Mouse (Mus musculus) embryonic facial prominence, embryonic 15.5 days (tissue): Measurements from ENCODE around the gene Rad50. TPM values are rescaled to one million over a fixed set of nuclear protein-coding genes. Genes with fewer than 3 reads are reported as not detected.

Experiments used
- ATAC-seq: fragments of 200-750 bp; cut with Nextera tagmentation; 2 replicates; pipeline ENCODE4 v1.8.0; 2017; ENCODE audit warnings: low read depth, moderate TSS enrichment; ENCODE audit not compliant: insufficient number of reproducible peaks, low FRiP score, low TSS enrichment
- H3K27ac ChIP-seq: fragments of 300-500 bp; sonication (generic); replicated peaks from 2 replicates; pipeline ENCODE4 v1.5.1; 2015; ENCODE audit warnings: mild to moderate bottlenecking, inconsistent platforms
- H3K27me3 ChIP-seq: fragments of 300-500 bp; sonication (generic); 2 replicates; pipeline ENCODE4 v1.6.1; 2015; ENCODE audit warnings: inconsistent platforms
- H3K36me3 ChIP-seq: fragments of 300-500 bp; sonication (generic); 2 replicates; pipeline ENCODE4 v1.6.1; 2015; ENCODE audit warnings: mild to moderate bottlenecking, inconsistent platforms
- H3K4me1 ChIP-seq: fragments of 300-500 bp; sonication (generic); 2 replicates; pipeline ENCODE4 v1.6.1; 2015; ENCODE audit warnings: inconsistent platforms
- H3K4me2 ChIP-seq: fragments of 300-500 bp; sonication (generic); replicated peaks from 2 replicates; pipeline ENCODE4 v1.6.1; 2015; ENCODE audit warnings: mild to moderate bottlenecking, inconsistent platforms
- H3K4me3 ChIP-seq: fragments of 300-500 bp; sonication (generic); replicated peaks from 2 replicates; pipeline ENCODE4 v1.5.1; 2015; ENCODE audit warnings: mild to moderate bottlenecking, inconsistent platforms
- H3K9ac ChIP-seq: fragments of 300-500 bp; sonication (generic); 2 replicates; pipeline ENCODE4 v1.6.1; 2015; ENCODE audit warnings: inconsistent platforms
- H3K9me3 ChIP-seq: fragments of 300-500 bp; sonication (generic); replicated peaks from 2 replicates; pipeline ENCODE4 v1.6.1; 2016; ENCODE audit warnings: inconsistent platforms
- WGBS: fragments of 180-500 bp; shearing (Covaris S2); methylation state at CpG from one replicate; pipeline ENCODE4 v1.1.7; 2015; 5-methylcytosine and 5-hydroxymethylcytosine counted together
- polyA plus RNA-seq: library from polyadenylated mRNA; unstranded; fragments of >200 nt; fragmentation: Nextera tagmentation; extraction: Ambion mirVana; gene quantifications from 2 replicates; pipeline ENCODE4 v1.2.1, GENCODE M21; 2015

Gene Rad50
- polyA plus RNA-seq, 1 experiment from 2014 or later = 28.8 TPM

DNA sequence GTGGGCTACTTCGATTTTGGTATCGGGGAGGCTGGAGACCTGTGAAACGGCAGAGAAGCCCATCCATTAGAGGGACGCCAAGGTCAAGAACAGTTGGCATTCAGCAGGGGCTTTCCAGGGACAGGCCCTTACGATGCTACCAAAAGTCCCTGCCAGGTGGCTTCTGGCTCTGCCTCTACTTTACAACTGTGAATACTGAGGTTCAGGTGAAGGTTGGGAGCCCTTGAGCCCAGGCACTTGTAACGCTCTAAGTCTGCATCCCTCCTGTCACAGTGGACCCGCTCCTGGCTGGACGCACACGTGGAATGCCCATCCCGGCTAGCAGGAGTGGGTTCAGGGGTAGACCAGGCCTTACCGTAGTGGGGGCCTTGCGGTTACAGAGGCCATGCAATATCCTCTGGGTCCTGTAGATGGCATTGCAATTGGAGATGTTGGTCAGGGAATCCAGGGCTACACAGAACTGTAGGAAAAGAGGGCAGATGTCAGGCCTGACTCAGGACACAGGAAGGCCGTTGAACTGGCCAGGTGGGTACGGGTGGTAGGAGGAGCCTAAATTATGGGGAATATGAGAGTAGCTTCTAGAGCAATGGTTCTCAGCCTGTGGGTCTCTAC lies 74.9 kb downstream of the Rad50 start:
- H3K4me2 ChIP-seq = no peak overlapping the region
- peaks cover 15% of the 10 kb centered on the region for H3K4me1 ChIP-seq
- WGBS = 73% methylated on average over 14 of the region's 14 CpGs
- no peak overlapping the region for H3K4me3 ChIP-seq
- no peaks in the 10 kb centered on the region for H3K9me3 ChIP-seq
- H3K27ac ChIP-seq = no peak overlapping the region
- H3K36me3 ChIP-seq = no peaks in the 10 kb centered on the region
- H3K27me3 ChIP-seq = peaks cover 4% of the 10 kb centered on the region
- ATAC-seq = no peak
- no peak overlapping the region for H3K9ac ChIP-seq

DNA sequence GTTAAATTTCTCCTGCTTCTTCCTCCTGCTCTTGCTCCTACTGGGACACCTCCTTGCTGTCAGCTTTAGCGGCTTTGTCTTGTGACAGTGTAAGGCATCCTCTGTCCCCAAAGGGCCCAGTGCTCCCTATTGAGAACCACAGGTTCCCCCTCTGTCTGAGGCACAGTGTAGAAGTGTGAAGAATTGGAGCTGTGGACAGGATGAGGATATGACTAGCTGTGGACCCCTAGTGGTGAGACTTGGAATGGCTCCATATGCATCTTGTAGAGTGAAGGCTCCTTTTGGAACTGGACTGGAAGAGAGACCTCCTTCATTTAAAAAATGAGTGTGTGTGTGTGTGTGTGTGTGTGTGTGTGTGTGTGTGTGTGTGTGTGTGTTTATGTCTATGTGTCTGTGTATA lies 79.3 kb downstream of the Rad50 start:
- no peaks in the 10 kb centered on the region for H3K4me1 ChIP-seq
- H3K27ac ChIP-seq = no peak overlapping the region
- no peak overlapping the region for H3K9ac ChIP-seq
- H3K4me3 ChIP-seq = no peak overlapping the region
- 7% methylated on average over 1 of the region's 1 CpGs for WGBS
- no peak for ATAC-seq
- H3K4me2 ChIP-seq = no peak overlapping the region
- no peaks in the 10 kb centered on the region for H3K36me3 ChIP-seq
- no peaks in the 10 kb centered on the region for H3K27me3 ChIP-seq
- H3K9me3 ChIP-seq = no peaks in the 10 kb centered on the region

GRCm38 (mm10) chr11:53626802-53627373 lies 80.2 kb downstream of the Rad50 start:
- no peak overlapping the region for H3K4me3 ChIP-seq
- no peaks in the 10 kb centered on the region for H3K36me3 ChIP-seq
- H3K4me1 ChIP-seq = no peaks in the 10 kb centered on the region
- no peak overlapping the region for H3K4me2 ChIP-seq
- no peaks in the 10 kb centered on the region for H3K27me3 ChIP-seq
- H3K27ac ChIP-seq = no peak overlapping the region
- H3K9me3 ChIP-seq = no peaks in the 10 kb centered on the region
- 64% methylated on average over 17 of the region's 17 CpGs for WGBS
- no peak overlapping the region for H3K9ac ChIP-seq
- ATAC-seq = no peak

GRCm38 (mm10) chr11:53624124-53624523 lies 83.0 kb downstream of the Rad50 start:
- H3K9ac ChIP-seq = no peak overlapping the region
- H3K27ac ChIP-seq = no peak overlapping the region
- H3K27me3 ChIP-seq = no peaks in the 10 kb centered on the region
- ATAC-seq = no peak
- no peaks in the 10 kb centered on the region for H3K36me3 ChIP-seq
- H3K4me1 ChIP-seq = no peaks in the 10 kb centered on the region
- 93% methylated on average over 2 of the region's 2 CpGs for WGBS
- no peak overlapping the region for H3K4me2 ChIP-seq
- no peak overlapping the region for H3K4me3 ChIP-seq
- H3K9me3 ChIP-seq = no peaks in the 10 kb centered on the region

GRCm38 (mm10) chr11:53623573-53623972 lies 83.5 kb downstream of the Rad50 start:
- no peaks in the 10 kb centered on the region for H3K9me3 ChIP-seq
- no peak overlapping the region for H3K4me2 ChIP-seq
- no peak overlapping the region for H3K4me3 ChIP-seq
- H3K4me1 ChIP-seq = no peaks in the 10 kb centered on the region
- no peaks in the 10 kb centered on the region for H3K27me3 ChIP-seq
- WGBS = 93% methylated on average over 9 of the region's 9 CpGs
- no peak overlapping the region for H3K9ac ChIP-seq
- H3K36me3 ChIP-seq = no peaks in the 10 kb centered on the region
- ATAC-seq = no peak
- H3K27ac ChIP-seq = no peak overlapping the region

GRCm38 (mm10) chr11:53622440-53622806 lies 84.7 kb downstream of the Rad50 start:
- no peaks in the 10 kb centered on the region for H3K4me1 ChIP-seq
- no peaks in the 10 kb centered on the region for H3K27me3 ChIP-seq
- ATAC-seq = no peak
- H3K4me2 ChIP-seq = no peak overlapping the region
- H3K9me3 ChIP-seq = no peaks in the 10 kb centered on the region
- H3K36me3 ChIP-seq = no peaks in the 10 kb centered on the region
- 76% methylated on average over 6 of the region's 6 CpGs for WGBS
- no peak overlapping the region for H3K27ac ChIP-seq
- no peak overlapping the region for H3K9ac ChIP-seq
- H3K4me3 ChIP-seq = no peak overlapping the region

DNA sequence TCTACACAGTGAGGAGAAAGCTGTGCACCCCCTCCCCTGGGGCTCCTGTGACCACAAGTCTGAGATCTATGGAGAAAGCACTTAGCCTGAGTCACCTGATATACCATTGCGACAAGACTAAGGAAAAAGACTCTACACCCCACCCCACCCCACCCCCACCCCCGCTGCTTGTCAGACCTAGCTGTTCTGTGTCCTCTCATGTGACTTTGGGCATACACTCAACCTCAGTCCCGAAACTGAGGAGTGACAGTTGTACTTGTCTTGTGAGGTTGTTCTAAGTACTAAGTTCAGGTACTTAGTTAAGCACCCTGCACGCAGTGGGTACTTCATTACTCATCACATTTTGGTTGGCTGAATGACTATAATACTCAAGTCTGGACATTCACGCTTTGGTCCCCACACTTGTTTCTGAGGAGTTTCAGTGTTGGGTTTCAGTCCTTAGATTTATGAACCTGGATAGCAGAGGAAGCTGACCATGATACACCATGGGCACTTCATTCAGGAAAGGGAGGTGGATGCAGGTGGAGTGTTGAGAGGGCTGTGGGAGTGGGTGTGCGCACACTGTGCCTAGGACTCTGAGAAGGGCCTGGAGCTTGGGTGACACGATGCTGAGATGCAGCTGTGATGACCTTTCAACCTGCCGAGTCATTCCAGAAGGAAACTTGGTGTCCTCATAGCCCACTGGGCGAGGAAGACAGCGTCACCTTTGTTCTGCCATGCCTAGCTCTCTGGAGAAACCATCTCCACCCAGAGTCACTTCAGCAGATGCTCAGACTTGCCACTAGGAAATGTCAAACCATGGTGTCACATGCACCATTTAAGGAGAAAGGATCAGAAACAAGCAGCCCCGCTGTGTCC lies 85.3 kb downstream of the Rad50 start:
- no peaks in the 10 kb centered on the region for H3K9me3 ChIP-seq
- no peak for ATAC-seq
- no peak overlapping the region for H3K4me2 ChIP-seq
- no peaks in the 10 kb centered on the region for H3K4me1 ChIP-seq
- no peak overlapping the region for H3K27ac ChIP-seq
- WGBS = 78% methylated on average over 11 of the region's 11 CpGs
- no peak overlapping the region for H3K4me3 ChIP-seq
- no peak overlapping the region for H3K9ac ChIP-seq
- no peaks in the 10 kb centered on the region for H3K27me3 ChIP-seq
- no peaks in the 10 kb centered on the region for H3K36me3 ChIP-seq

- WGBS = 86% methylated on average over 4 of the region's 4 CpGs
- Histone ChIP-seq H3K27ac (no peak overlapping the region), H3K4me3 (no peak overlapping the region), H3K9me3 (no peaks in the 10 kb centered on the region), H3K4me2 (no peak overlapping the region), H3K36me3 (no peaks in the 10 kb centered on the region), H3K9ac (no peak overlapping the region), H3K27me3 (no peaks in the 10 kb centered on the region), H3K4me1 (no peaks in the 10 kb centered on the region)
- ATAC-seq = no peak
These were observed 87.0 kb downstream of the Rad50 start for GRCm38 (mm10) chr11:53620094-53620493.

DNA sequence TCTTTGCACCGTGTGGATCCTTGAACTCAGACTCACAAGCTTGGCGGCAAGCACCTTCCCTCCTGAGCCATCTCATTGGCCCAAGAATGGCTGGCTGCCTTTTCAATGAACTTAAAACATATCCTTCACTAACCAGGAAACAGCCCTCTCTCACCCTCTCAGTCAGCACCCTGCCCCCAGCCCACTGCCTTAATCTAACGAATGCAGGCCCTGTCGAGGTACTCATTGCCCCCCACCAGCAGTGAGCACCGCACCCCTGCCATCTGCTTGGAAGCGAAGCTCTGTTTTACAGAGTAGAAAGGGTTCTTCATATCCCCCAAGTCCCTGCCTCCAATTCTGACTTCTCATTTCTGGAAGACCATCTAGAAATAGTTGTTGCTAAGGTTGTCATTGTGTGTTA lies 87.7 kb downstream of the Rad50 start:
- H3K9ac ChIP-seq = no peak overlapping the region
- no peak overlapping the region for H3K4me2 ChIP-seq
- no peaks in the 10 kb centered on the region for H3K9me3 ChIP-seq
- no peaks in the 10 kb centered on the region for H3K4me1 ChIP-seq
- H3K27me3 ChIP-seq = no peaks in the 10 kb centered on the region
- no peak overlapping the region for H3K27ac ChIP-seq
- 65% methylated on average over 6 of the region's 6 CpGs for WGBS
- H3K36me3 ChIP-seq = no peaks in the 10 kb centered on the region
- no peak for ATAC-seq
- H3K4me3 ChIP-seq = no peak overlapping the region

DNA sequence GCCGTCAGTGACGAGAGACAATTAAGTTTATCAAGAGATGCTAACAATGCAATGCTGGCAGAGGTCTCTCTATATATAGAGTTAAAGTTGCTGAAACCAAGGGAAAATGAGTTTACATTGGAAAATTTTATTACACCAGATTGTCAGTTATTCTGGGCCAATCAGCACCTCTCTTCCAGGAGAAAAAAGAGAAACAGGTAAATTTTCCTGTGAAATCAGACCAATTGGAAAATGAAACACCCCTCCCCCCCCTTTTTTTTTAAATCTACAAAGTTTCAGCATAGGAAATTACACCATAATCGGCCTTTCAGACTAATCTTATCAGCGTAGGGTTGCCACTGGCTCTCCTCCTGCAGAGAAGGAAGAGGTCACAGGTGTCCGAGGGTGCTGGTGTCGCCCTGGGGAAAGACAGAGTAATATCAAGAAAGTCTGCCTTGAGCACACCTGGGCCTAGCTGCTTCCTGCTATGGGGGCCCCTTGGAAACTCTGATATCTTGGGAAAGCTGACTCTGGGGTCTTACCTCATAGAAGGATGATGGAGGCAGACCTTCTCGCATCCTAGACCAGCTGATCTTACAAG lies 88.4 kb downstream of the Rad50 start, which contains the start of gene Il4:
Il4 (minus strand) TSS at position 51 of the 580 bp plus-strand sequence.
- Histone ChIP-seq H3K9me3 (no peaks in the 10 kb centered on the region), H3K9ac (no peak within 1 kb of the TSS), H3K27me3 (no peaks in the 10 kb centered on the region), H3K4me3 (no peak within 1 kb of the TSS), H3K4me1 (no peaks in the 10 kb centered on the region), H3K27ac (no peak within 1 kb of the TSS), H3K4me2 (no peak within 1 kb of the TSS), H3K36me3 (no peaks in the 10 kb centered on the region)
- 76% methylated on average over 7 of the region's 7 CpGs for WGBS
- ATAC-seq = no peak

GRCm38 (mm10) chr11:53617562-53618109 lies 89.5 kb downstream of the Rad50 start:
- H3K9me3 ChIP-seq = no peaks in the 10 kb centered on the region
- ATAC-seq = no peak
- no peak overlapping the region for H3K4me3 ChIP-seq
- no peaks in the 10 kb centered on the region for H3K36me3 ChIP-seq
- no peaks in the 10 kb centered on the region for H3K4me1 ChIP-seq
- H3K27ac ChIP-seq = no peak overlapping the region
- 70% methylated on average over 4 of the region's 4 CpGs for WGBS
- H3K27me3 ChIP-seq = no peaks in the 10 kb centered on the region
- no peak overlapping the region for H3K9ac ChIP-seq
- no peak overlapping the region for H3K4me2 ChIP-seq
